Mouse (Mus musculus) layer of hippocampus, adult 9-10 months (tissue): ENCODE results near the gene Hoxc5.

ENCODE experiments used
- DNase-seq: peaks from one replicate; pipeline ENCODE4 v3.0.0; 2022; ENCODE audit warnings: low spot score

The Hoxc5 gene

DNA sequence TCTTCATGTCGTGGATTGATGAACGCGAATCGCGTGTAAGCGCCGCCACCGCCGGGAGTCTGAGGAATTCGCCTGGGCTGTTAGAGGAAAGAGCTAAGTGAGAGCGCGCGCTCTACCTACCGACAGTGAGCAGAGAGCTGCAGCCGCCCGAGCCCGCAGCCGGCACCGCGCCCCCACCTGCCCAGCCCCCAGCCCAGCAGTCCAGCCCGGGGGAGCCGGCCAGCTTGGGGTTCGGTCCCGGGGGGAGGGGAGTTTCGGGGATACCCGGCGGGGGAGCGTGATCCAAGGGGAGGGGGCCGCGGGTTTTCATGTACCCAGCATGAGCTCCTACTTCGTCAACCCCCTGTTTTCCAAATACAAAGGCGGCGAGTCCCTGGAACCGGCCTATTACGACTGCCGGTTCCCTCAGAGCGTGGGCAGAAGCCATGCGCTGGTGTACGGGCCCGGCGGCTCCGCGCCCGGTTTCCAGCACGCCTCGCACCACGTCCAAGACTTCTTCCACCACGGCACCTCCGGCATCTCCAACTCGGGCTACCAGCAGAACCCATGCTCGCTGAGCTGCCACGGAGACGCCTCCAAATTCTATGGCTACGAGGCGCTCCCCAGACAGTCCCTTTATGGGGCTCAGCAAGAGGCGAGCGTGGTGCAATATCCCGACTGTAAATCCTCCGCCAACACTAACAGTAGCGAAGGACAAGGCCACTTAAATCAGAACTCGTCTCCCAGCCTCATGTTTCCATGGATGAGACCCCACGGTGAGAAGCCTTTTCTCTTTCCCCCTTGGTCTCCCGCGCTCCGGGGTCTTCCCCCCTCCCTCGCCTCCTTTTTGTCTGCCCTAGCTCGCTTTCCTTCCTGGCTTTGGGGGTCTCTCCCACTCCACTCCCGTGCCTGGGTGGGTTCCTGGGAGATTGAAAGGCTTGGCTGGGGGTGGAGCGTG lies 23.5 kb downstream of the Hoxc5 start, which contains the start of gene Hoxc8:
TSS of gene Hoxc8 (plus strand) at position 147 of the 937 bp plus-strand sequence.
- DNase-seq = no peak

GRCm38 (mm10) chr15:102991782-102992181 lies 24.5 kb downstream of the Hoxc5 start:
- no peak for DNase-seq

DNA sequence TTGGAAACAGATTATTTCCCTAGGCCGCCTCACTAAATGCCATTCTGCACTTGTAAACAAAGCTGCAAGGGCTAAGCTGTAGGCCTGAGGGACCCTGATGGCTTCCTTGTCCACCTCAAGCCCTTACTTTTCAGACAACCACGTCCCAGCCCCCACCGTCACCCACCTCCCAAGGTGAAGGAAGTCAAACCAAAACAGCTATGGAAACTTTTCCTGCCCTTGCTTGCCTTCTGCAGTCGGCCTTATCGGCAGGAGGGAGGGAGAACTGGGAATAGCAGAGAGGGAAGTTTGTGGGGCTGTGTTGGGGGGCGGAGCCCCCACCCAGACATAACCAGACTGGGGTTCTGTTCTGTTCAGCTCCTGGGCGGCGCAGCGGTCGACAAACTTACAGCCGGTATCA lies 25.0 kb downstream of the Hoxc5 start:
- DNase-seq = no peak

GRCm38 (mm10) chr15:102992863-102993262 lies 25.6 kb downstream of the Hoxc5 start:
- DNase-seq = no peak

GRCm38 (mm10) chr15:102996548-102996947 lies 29.3 kb downstream of the Hoxc5 start:
- no peak for DNase-seq

DNA sequence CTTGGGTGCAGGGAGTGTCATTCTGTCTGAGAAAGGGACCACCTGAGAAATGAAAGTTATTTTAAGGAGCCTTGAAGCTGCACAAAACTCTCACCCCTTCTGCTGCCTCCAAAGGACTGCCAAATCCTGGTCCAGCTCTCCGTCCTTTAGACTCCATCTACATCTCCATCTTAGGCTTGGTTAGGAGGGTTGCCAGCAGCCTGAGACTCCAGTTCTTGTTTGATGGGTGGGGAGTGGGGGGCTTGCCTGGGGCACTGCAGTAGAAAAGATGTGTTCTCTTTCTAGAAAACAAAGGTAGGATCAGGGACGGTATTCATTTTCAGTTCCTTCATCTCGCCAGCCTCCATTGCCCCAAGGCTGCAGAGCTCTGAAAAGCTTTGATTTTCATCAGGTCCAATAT lies 30.2 kb downstream of the Hoxc5 start:
- no peak for DNase-seq

DNA sequence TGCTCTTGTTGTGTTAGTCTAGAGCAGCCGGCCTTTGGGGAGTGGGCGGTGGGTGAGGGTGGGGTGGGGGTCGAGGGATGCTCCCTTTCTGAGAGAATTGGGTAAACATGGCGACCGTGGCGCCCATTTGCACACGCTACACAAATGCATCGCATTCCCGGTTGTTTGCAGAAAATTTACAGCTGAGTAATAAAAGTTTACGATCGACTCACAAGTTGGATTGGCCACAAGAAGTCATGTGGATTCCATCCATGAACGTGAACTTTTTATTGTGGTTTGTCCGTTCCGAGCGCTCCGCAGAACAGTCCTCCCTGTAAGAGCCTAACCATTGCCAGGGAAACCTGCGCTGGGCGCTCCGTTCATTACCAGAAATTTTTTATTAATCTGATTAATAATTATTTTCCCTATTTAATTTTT lies 30.7 kb downstream of the Hoxc5 start, which contains the start of gene Hoxc6:
TSS of gene Hoxc6 (plus strand) at position 319 of the 417 bp plus-strand sequence.
- no peak for DNase-seq

GRCm38 (mm10) chr15:102998608-102999182 lies 31.5 kb downstream of the Hoxc5 start:
- no peak for DNase-seq

DNA sequence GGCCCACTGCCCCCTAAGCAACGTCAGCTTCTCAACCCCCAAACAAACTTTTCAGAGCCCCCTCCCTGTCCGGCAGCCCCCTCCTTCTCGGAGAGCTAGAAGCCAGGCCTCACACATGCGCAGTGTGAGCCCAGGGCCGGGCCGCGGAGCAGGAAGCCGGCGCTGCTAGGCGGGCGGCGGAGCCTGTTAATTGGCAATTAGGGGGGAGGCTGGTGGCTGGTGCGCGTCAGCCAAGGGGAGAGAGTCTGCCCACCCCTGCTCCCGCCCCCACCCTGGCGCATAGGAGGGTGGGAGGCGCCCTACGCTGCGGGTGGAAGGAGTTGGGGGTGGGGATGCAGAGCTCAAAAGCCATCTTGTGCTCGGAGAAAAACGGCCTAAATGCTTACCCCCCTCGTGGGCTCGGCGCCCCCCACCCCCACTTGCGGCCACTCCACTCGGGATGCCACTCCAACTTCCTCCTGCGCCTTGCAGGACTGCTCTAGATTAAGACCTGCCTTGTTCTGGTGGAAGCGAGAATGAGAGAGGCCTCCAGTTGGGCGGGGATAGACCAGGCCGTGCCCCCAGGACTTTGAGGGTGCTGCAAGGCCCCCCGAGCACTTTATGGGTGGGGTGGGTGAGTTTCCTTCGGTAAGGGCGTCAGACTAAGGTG lies 32.1 kb downstream of the Hoxc5 start:
- DNase-seq = no peak

- DNase-seq = no peak
These were observed 32.7 kb downstream of the Hoxc5 start for GRCm38 (mm10) chr15:102999955-103000354.

GRCm38 (mm10) chr15:103000501-103000901 lies 33.3 kb downstream of the Hoxc5 start:
- no peak for DNase-seq

DNA sequence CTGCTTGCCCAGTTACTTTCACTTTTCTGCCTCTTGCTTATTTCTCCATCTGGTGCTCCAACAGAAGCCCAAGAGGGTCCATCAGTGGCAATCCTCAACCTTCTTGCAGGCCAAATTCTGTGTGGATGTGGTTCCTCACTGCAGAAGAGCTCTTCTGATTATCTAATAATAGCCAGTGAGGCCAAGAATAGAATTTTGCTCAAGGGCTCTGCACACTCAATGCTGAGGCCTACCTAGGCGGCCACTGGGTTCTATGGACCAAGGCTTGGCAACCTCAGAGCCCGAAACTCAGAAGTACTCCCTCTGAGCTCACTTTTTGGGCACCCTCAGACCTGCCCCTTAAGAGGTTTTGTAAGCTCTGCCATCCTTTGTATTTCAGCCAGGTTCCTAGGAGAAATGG lies 34.1 kb downstream of the Hoxc5 start:
- no peak for DNase-seq

DNA sequence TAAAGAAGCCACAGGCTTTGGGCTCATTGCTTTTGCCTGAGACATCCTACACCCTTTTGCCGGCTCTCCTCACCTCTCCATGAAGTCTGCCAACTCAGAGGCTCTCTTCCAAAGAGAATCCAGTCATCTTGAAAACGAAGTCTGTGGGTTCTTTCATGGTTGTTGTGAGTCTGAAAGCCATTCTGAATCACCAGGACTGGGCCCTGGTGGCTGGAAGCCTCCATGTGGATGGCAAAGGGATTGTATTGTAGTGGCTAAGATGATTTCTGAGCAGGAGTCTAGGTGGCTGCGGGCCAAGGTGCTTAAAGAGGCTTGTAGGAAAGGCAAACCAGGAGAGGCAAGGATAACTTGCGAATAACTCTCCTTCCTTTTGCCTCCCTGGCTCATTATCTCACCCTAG lies 34.9 kb downstream of the Hoxc5 start:
- no peak for DNase-seq

GRCm38 (mm10) chr15:103002821-103003448 lies 35.7 kb downstream of the Hoxc5 start:
- DNase-seq = no peak

DNA sequence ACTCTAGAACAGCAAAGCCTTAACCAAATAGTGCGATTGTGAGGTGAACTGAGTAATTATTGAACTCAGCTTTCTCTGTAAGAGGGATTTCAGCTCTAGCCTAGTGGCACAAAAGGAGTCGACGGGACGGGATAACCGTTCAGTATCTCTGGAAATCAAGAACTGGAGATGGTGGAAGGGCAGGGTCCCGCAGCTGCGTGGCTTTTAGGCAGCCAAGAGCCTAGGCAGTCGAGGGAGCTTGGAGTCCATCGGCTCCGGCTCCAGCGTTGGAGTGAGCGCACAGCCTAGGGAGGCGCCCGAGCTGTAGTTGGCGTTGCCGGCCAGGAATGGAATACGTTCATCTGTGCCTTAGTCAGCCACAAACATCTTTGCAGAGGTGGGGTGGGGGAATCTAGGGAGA lies 38.1 kb downstream of the Hoxc5 start:
- no peak for DNase-seq

GRCm38 (mm10) chr15:103005797-103006196 lies 38.6 kb downstream of the Hoxc5 start:
- no peak for DNase-seq

- no peak for DNase-seq
These were observed 39.1 kb downstream of the Hoxc5 start for GRCm38 (mm10) chr15:103006326-103006725.

GRCm38 (mm10) chr15:103009265-103010111 lies 42.2 kb downstream of the Hoxc5 start:
- no peak for DNase-seq

GRCm38 (mm10) chr15:103010112-103010846 lies 43.0 kb downstream of the Hoxc5 start:
- DNase-seq = no peak

- DNase-seq = no peak
These were observed 43.8 kb downstream of the Hoxc5 start for GRCm38 (mm10) chr15:103010847-103011555.
